Mouse (Mus musculus) adrenal gland, adult 8-10 months (tissue): ENCODE measurements around the gene Ccdc40. TPM values are rescaled to one million over a fixed set of nuclear protein-coding genes. Genes with fewer than 3 reads are reported as not detected.

Experiments
- DNase-seq: peaks from one replicate; pipeline ENCODE4 v3.0.0; 2022
- total RNA-seq, 4 experiments: library from RNA; stranded (reverse); gene quantifications; 2 replicates each; pipeline ENCODE4 v1.2.4; 2022

Gene Ccdc40
- total RNA-seq, 4 experiments from 2014 or later: 0.73 to 1.9 (median 1.3) TPM

- DNase-seq: no peak
Observed at GRCm38 (mm10) chr11:119208870-119209370, 19.5 kb upstream of the Ccdc40 start.

DNA sequence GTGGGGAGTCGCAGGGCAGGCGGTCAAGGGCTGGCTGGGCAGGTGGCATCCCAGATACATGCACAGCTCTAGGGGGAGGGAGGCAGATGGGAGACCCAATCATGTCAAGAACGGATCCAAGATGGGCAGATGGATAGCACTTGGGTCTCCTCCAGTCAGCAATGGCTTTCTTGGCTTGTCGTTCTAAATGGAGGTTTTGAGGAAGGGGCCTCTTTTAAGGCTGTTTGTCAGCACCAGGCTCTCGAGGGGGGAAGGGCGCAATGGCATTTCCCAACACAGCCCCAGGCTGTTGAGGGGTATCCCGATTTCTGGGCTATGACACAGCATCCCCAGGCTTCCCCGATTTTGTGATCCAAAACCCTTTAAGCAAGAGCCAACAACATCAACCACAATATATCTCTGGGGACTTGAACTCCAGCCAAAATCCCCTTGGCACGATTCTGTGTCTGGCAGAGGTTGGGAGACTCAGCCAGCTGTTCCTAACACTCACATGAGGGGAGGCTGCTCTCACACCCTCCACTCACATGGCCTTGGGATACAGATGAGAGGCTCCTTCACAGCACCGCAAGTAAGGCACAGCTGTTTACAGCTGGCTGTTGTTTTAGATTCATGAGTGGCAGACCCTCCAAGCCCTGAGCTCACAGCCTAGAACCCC is 18.9 kb upstream of the Ccdc40 start:
- no peak for DNase-seq

DNA sequence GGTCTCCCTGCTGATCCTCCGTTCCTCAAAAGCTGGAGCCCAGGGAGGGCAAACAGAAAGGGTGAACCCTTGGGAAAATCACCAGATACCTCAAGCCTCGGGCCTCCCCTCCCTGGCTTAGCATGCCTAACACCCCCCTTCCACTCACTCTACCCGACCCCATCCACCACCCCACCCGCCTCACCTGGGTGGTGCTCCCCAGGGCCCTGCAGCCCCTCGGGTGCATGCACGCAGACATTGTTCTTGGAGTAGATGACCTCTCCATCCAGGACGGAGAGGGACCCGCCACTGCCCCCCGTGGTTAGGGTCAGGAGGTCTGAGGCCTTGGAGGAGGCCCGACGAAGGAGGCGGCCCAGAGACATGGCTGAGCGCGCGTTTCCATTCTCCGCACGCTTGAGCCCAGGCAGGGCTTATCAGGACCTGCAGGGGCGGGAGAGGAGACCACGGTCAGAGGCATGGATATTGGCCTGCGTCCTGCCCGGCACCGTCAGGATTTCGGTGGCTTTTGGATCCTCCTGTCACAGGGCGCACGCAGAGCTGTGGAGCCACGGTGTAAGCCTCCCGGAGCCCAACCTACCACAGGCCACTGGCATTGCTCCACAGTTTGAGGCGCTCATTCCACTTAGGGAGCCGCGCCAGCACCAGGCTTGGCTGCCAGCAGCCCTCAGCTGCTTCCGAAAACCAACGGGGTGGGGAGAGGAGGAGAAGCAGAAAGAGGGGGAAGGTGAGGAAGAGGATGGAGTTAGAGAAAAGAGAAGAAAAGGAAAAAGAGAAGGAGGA is 17.9 kb upstream of the Ccdc40 start:
- DNase-seq: no peak

GRCm38 (mm10) chr11:119211604-119212309 is 16.6 kb upstream of the Ccdc40 start:
- no peak for DNase-seq

- DNase-seq: peak; percentile 59
Observed at GRCm38 (mm10) chr11:119213166-119213885, 15.0 kb upstream of the Ccdc40 start.

GRCm38 (mm10) chr11:119215038-119215904 is 13.1 kb upstream of the Ccdc40 start:
- peak; percentile 61 for DNase-seq

- peak; percentile 53 for DNase-seq
Observed at GRCm38 (mm10) chr11:119215905-119216507, 12.4 kb upstream of the Ccdc40 start.

GRCm38 (mm10) chr11:119217861-119218260 is 10.5 kb upstream of the Ccdc40 start:
- no peak for DNase-seq

GRCm38 (mm10) chr11:119219816-119220465 is 8.4 kb upstream of the Ccdc40 start:
- peak; percentile 51 for DNase-seq

DNA sequence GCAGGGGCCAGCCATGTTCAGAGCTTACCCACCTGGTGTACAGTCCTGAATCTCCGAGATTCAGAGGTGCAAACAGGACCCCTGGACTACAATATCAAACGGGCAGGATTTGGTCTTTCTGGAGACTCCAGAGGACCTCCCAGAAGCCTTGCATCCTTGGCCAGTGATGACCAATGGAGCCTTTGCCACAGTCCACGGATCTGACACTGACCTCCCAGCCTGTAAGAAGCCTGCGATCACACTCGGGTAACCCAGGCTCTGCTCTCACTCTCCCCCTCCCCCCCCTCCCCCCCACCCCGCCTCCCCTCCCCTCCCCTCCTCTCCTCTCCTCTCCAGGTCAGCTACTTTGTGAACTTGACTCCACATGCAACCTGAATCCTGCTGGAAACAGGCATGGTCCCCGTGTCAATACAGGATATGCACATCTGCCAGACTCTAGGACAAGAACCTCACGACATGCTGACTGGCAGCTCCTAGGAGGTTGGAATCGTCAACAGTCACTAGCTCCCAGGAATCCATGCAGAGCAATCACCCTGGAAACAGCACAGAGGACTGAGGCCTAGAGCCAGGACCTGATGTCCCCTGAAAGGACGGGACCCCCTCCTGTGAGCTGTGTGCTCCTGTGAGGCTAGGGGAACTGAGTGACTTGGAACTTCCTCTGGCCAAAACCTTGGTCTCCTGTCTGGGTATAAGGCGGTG is 6.4 kb upstream of the Ccdc40 start:
- no peak for DNase-seq

- DNase-seq: no peak
Observed at GRCm38 (mm10) chr11:119223124-119223890, 5.1 kb upstream of the Ccdc40 start.

DNA sequence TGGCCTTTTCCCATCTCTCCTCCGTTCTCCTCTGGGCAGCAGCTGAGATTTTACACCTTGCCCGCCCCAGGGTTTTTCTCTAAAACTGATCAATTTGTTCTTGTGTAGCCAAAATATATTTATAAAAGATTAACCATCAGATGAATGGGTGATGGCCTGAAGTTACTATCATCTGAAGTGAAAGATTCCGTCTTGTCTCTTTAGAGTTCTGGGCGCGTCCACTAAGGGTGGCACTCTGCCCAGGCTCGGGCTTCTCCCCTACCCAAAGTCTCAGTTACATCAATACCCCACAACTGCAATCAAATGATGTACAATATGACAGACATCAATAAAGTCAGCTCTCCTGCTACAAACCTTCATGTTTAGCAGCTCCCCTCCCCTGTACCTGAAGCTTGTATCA is 3.4 kb upstream of the Ccdc40 start:
- DNase-seq: no peak

GRCm38 (mm10) chr11:119225634-119226033 is 2.7 kb upstream of the Ccdc40 start:
- no peak for DNase-seq

DNA sequence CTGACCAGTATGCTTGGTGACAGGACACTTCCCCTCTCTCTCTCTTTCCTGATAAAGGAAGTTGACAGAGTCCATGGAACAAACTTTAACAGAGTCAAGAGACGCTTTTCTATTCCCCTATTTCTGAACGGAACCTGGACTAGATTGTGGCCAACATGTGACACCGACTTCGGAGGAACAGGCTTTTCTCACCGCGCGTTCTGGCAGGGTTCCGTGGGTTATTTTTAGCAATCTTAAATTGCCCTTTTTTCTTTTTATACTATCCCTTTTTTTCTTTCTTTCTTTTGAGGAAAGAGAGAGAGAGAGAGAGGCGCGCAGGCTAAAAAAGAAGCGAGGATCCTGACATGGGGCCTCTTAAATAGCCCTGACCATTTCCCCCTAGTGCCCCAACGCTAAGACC is 781 bp upstream of the Ccdc40 start:
- no peak for DNase-seq

DNA sequence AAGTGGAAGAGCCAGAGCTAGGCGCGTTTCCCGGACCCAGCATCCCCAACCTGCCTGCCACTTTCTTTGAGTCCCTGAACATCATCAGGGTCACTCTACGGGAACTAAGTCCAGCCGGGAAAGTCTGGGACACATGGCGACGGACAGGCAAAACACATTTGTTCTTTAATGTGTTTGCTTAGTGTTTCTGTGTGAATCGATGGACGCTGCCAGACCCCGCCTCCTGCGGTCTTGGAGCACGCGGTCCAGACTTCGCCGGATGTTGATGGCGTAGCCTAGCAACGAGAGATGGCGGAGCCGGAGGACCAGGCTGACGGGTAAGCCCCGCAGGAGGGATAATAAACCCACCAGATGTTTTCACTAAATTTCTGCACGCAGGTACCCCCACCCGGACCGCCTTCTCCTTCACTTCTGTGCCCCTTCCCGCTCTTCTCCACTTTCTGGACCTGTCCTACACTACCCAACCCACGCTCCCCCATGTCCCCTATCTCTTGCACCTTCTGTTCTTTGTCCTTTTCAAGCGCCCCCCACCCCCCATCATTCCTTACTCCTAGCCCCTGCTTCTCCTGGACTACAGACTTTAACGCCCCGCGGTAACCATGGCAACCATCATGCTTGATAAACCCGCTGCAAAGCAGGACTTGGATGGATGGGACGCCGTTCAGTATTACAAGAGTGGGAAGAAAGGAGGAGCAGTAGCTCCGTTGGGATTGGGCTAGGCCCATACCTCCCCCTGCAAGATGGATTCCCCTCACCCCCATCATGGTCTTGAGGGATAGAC is 664 bp downstream of the Ccdc40 start:
- peak; percentile 46 for DNase-seq

DNA sequence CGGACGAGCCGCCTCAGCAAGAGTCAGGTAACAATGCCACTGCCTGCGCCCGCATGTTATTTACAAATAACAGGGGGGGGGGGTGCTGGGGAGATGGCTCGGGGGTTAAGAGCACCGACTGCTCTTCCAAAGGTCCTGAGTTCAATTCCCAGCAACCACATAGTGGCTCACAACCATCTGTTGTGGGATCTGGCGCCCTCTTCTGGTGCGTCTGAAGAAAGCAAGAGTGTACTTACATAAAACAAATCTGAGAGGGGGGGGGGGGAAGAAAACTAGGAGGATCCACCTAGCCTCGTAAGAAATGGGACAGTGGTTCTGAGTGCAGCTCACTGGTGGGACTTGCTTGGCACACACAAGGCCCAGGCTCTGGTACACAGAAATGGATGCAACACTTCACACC is 6.4 kb downstream of the Ccdc40 start:
- no peak for DNase-seq

DNA sequence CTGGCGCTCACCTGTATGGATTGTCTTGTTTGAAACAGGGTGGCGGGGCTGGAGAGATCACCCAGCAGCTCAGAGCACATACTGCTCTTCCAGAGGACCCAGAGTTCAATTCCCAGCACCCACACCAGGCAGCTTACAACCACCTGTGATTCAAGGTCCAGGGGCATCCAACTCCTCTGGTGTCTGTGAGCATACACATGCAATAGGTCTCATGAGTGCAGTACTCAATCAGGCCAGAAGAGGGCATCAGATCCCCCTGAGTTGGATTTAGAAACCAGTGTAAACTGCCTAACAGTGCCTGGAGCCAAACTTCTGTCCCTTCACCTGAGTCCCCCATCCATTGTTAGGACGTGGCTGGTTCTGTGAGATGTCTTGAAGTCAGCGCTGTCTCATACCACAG is 7.2 kb downstream of the Ccdc40 start:
- no peak for DNase-seq

DNA sequence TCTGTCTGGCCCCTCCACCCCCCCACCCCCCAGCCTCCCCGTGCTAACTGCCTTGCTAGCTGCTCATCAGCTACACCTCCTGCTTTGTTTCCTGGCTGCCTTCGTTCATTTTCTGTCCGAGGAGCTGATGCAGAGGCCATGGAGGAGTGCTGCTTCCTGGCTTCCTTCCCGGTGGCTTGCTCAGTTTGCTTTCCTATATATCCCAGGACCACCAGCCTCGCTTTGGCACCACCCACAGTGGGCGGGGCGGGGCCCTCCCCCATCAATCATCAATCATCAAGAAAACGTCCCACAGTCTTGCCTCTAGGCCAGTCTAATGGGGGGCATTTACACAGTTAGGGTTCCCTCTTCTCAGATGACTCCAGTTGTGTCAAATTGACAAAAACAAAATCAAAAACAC is 8.0 kb downstream of the Ccdc40 start:
- no peak for DNase-seq
